Mouse (Mus musculus) Patski (cell line): Measurements from ENCODE around the gene Hes6. TPM values are rescaled to one million over a fixed set of nuclear protein-coding genes. Genes with fewer than 3 reads are reported as not detected.
A peak's percentile ranks its signal among the peaks of the same experiment; 100 is the strongest.

Source experiments
- ATAC-seq: fragments of 100-300 bp; one replicate; pipeline ENCODE4 v1.8.0; 2021
- CTCF ChIA-PET: fragments of 350-600 bp; sonication (Branson Sonifier 250); formaldehyde crosslinking; loops from one replicate; lab custom pipeline; 2022; ENCODE audit warnings: inconsistent platforms; lab: Charles Lee
- POLR2A ChIA-PET: fragments of 350-600 bp; sonication (Branson Sonifier 250); formaldehyde crosslinking; loops from one replicate; lab custom pipeline; 2022; ENCODE audit warnings: antibody characterized with exemption, inconsistent platforms; lab: Charles Lee
- DNase-seq: peaks from one replicate; pipeline ENCODE4 v3.0.0-alpha.2; 2011; ENCODE audit warnings: low read depth, low spot score
- H3K27me3 ChIP-seq: fragments of 371-371 bp; one replicate; pipeline ENCODE4 v1.5.1; 2021
- CTCF ChIP-seq: fragments of 100-300 bp; IDR thresholded peaks from one replicate; pipeline ENCODE4 v1.5.1; 2021
- in situ Hi-C: fragments of 300-500 bp; cut with MboI; formaldehyde crosslinking; loops from 3 replicates; pipeline ENCODE4 v1.11.1; 2018; ENCODE audit warnings: low pct_unique_long_range_greater_than_20kb, mixed read lengths
- polyA plus RNA-seq: library from polyadenylated mRNA; unstranded; gene quantifications from one replicate; pipeline ENCODE4 v1.2.3, GENCODE M21; 2021

The Hes6 gene
- 52.9 TPM for polyA plus RNA-seq

- no peaks in the 10 kb centered on the region for H3K27me3 ChIP-seq
- DNase-seq: no peak
- in situ Hi-C loops: no loop called here
- ChIA-PET POLR2A (interaction anchor here (0.6 to 1.0 kb wide), 4 partner anchors 16 to 59 kb away, joined by 3 to 8 read pairs (median 3); no protein-coding TSS in a partner anchor), CTCF (interaction anchor here (0.9 to 3.4 kb wide), 3 partner anchors 13 to 70 kb away, joined by 3 to 14 read pairs (median 3); no protein-coding TSS in a partner anchor)
- no peak for ATAC-seq
- TF ChIP-seq CTCF: no peak
Observed at GRCm38 (mm10) chr1:91413898-91414594, at the start of gene Hes6. Gene Hes6, minus strand, starts transcription at chr1:91414038.

GRCm38 (mm10) chr1:91463336-91463995 lies 49.6 kb upstream of the Hes6 start:
- no peak for DNase-seq
- in situ Hi-C loops: no loop called here
- H3K27me3 ChIP-seq: no peaks in the 10 kb centered on the region
- ATAC-seq: no peak
- ChIA-PET POLR2A (no interaction called here), CTCF (interaction anchor here (0.9 to 5.0 kb wide), 4 partner anchors 17 to 20 kb away, joined by 3 to 35 read pairs (median 3); no protein-coding TSS in a partner anchor)
- TF ChIP-seq CTCF: no peak

GRCm38 (mm10) chr1:91460564-91460963 lies 46.7 kb upstream of the Hes6 start:
- in situ Hi-C loops: no loop called here
- TF ChIP-seq CTCF: no peak
- DNase-seq: no peak

GRCm38 (mm10) chr1:91460069-91460468 lies 46.2 kb upstream of the Hes6 start:
- CTCF ChIA-PET: interaction anchor here (0.9 to 5.7 kb wide), 6 partner anchors 8 to 52 kb away, joined by 3 to 31 read pairs (median 4); no protein-coding TSS in a partner anchor
- no peaks in the 10 kb centered on the region for H3K27me3 ChIP-seq
- in situ Hi-C loops: no loop called here
- DNase-seq: no peak
- TF ChIP-seq CTCF: no peak
- ATAC-seq: no peak
- POLR2A ChIA-PET: interaction anchor here (0.6 to 0.9 kb wide), 2 partner anchors 23 to 805 kb away, joined by 3 read pairs; no protein-coding TSS in a partner anchor

More at GRCm38 (mm10) chr1:91460564-91460963, 46.7 kb upstream of the Hes6 start:
- ATAC-seq: no peak
- ChIA-PET POLR2A (interaction anchor here (0.6 to 0.9 kb wide), 2 partner anchors 22 to 806 kb away, joined by 3 read pairs; no protein-coding TSS in a partner anchor), CTCF (interaction anchor here (0.9 to 5.7 kb wide), 6 partner anchors 9 to 52 kb away, joined by 3 to 31 read pairs (median 4); no protein-coding TSS in a partner anchor)
- H3K27me3 ChIP-seq: no peaks in the 10 kb centered on the region

GRCm38 (mm10) chr1:91459059-91459809 lies 45.4 kb upstream of the Hes6 start, which contains the start of gene Per2:
Gene Per2, minus strand, starts transcription at chr1:91459324.
- DNase-seq: peak; percentile 91
- in situ Hi-C loops: no loop called here
- no peak for TF ChIP-seq CTCF
- ChIA-PET POLR2A (interaction anchor here (0.9 to 1.0 kb wide), 2 partner anchors 24 kb away, joined by 3 read pairs; no protein-coding TSS in a partner anchor), CTCF (interaction anchor here (1.0 to 5.7 kb wide), 6 partner anchors 15 to 32 kb away, joined by 3 to 31 read pairs (median 6); no protein-coding TSS in a partner anchor)
- peak; percentile 44 for ATAC-seq
- no peaks in the 10 kb centered on the region for H3K27me3 ChIP-seq

- peak; percentile 57 for ATAC-seq
- ChIA-PET POLR2A (interaction anchor here (0.6 to 1.0 kb wide), 2 partner anchors 24 to 44 kb away, joined by 3 read pairs; partner anchors contain the start of gene Hes6), CTCF (interaction anchor here (1.7 to 5.7 kb wide), 4 partner anchors 14 to 33 kb away, joined by 6 to 31 read pairs (median 18); no protein-coding TSS in a partner anchor)
- DNase-seq: no peak
- no peak for TF ChIP-seq CTCF
- in situ Hi-C loops: no loop called here
- H3K27me3 ChIP-seq: no peaks in the 10 kb centered on the region
Observed at GRCm38 (mm10) chr1:91458223-91458861, 44.5 kb upstream of the Hes6 start.

GRCm38 (mm10) chr1:91457698-91458097 lies 43.9 kb upstream of the Hes6 start:
- ATAC-seq: no peak
- no peaks in the 10 kb centered on the region for H3K27me3 ChIP-seq
- no peak for DNase-seq
- POLR2A ChIA-PET: interaction anchor here (0.6 kb wide), 1 partner anchor 44 kb away, joined by 3 read pairs; the partner anchor contains the start of gene Hes6
- in situ Hi-C loops: no loop called here
- CTCF ChIA-PET: interaction anchor here (1.7 to 5.7 kb wide), 4 partner anchors 14 to 34 kb away, joined by 6 to 31 read pairs (median 18); no protein-coding TSS in a partner anchor
- no peak for TF ChIP-seq CTCF

- in situ Hi-C loops: no loop called here
Observed at GRCm38 (mm10) chr1:91457116-91457515, 43.3 kb upstream of the Hes6 start.

GRCm38 (mm10) chr1:91456301-91456801 lies 42.5 kb upstream of the Hes6 start:
- DNase-seq (no peak), ATAC-seq (peak; percentile 17)
- CTCF ChIA-PET: interaction anchor here (4.4 to 5.7 kb wide), 2 partner anchors 12 to 27 kb away, joined by 31 read pairs; no protein-coding TSS in a partner anchor
- in situ Hi-C loops: no loop called here
- H3K27me3 ChIP-seq: no peaks in the 10 kb centered on the region
- POLR2A ChIA-PET: no interaction called here
- no peak for TF ChIP-seq CTCF

More at GRCm38 (mm10) chr1:91457116-91457515, 43.3 kb upstream of the Hes6 start:
- ATAC-seq (no peak), DNase-seq (no peak)
- TF ChIP-seq CTCF: no peak
- H3K27me3 ChIP-seq: no peaks in the 10 kb centered on the region
- CTCF ChIA-PET: interaction anchor here (2.0 to 5.7 kb wide), 3 partner anchors 13 to 26 kb away, joined by 6 to 31 read pairs (median 31); no protein-coding TSS in a partner anchor
- POLR2A ChIA-PET: no interaction called here
